Mouse (Mus musculus) G1E-ER4 (cell line): ENCODE results near the gene Selenom. TPM values are rescaled to one million over a fixed set of nuclear protein-coding genes. Genes with fewer than 3 reads are reported as not detected.

ENCODE experiments used
- GATA1 ChIP-seq: IDR thresholded peaks from one replicate; pipeline ENCODE4 v1.8.0; 2012; ENCODE audit warnings: low read length, inconsistent platforms
- polyA plus RNA-seq: library from polyadenylated mRNA; stranded (reverse); fragments of >175 nt; gene quantifications from 2 replicates; pipeline ENCODE4 v1.2.3, GENCODE M21; 2012

Selenom gene
- polyA plus RNA-seq, 1 experiment, result not detected

GRCm38 (mm10) chr11:3521339-3522224 lies 7.1 kb downstream of the Selenom start:
- TF ChIP-seq GATA1, result no peak

- TF ChIP-seq GATA1, result no peak
Observed at GRCm38 (mm10) chr11:3522285-3523000, 8.0 kb downstream of the Selenom start.

DNA sequence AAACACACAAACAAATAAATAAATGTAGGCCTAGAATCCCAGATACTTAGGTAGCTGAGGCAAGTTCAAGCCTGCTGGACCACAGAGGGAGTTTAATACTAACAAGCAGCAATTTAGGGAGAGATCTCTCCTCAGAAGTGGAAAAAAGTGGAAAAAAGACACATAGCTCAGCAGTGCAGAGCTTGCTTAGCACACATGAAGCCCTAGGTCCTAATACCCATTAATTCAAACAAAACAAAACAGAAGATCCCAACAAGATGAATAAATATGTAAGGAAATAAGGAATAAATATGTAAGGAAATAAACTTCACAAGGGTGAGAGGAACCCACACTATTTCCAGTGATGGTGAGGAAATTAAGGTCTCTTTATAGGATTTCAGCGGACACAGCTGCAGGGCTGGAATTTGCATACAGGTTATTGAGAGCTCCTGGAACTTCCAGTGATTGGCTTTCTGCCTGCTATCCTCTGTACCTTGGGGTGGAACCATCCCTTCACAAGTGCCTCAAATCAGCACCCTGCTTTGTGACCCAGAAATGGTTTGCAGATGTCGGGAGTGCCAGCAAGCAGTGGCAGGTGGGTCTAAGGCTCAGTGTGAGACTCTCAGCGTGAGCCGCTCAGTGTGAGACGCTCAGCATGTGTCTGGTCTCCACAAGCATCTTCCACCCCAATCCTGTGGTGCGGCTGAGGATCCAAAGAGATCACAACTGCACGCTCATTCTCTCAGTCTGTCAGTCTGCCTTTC lies 9.5 kb downstream of the Selenom start:
- TF ChIP-seq GATA1, result no peak

- no peak for TF ChIP-seq GATA1
Observed at GRCm38 (mm10) chr11:3525560-3525959, 11.1 kb downstream of the Selenom start.

- no peak for TF ChIP-seq GATA1
Observed at GRCm38 (mm10) chr11:3526207-3526606, 11.7 kb downstream of the Selenom start.

GRCm38 (mm10) chr11:3526979-3527738 lies 12.7 kb downstream of the Selenom start:
- TF ChIP-seq GATA1, result no peak

DNA sequence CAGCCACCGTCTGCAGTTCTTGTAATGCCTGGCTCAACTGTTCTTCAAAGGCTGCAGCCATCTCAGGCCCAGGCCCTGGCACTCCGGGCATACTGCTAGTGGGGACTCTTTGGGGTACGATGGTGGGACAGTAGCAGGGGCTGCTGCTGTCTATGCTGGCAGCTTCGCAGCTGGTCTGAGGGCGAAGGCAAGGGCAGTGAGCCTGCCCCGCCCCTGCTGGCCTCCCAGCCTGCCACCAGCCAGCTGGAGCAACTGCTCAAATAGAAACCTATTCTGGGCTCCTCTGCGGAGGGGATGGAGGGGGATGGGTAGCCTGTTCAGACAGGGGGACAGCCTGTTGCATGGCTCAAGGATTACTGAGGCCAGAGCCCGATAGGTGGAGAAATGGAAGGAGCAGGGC lies 13.3 kb downstream of the Selenom start:
- no peak for TF ChIP-seq GATA1

DNA sequence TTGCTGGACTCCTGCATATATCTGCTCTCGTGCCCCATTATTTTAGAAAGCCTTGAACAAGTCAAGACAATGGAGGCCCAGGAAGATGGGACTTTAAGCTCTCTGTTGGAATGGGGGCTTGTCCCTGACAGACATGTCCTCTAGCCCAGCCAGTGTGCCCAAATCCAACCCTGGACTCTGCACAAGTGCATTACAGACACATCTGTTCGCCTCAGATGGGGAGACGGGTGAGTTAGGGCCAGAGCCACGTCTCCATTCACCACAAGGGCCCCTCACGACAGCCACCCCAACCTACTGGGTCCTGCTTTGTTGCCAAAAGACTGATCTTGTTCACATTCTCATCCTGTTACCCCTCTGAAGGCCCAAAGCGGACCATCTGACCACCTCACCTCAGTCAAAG lies 13.7 kb downstream of the Selenom start:
- no peak for TF ChIP-seq GATA1

DNA sequence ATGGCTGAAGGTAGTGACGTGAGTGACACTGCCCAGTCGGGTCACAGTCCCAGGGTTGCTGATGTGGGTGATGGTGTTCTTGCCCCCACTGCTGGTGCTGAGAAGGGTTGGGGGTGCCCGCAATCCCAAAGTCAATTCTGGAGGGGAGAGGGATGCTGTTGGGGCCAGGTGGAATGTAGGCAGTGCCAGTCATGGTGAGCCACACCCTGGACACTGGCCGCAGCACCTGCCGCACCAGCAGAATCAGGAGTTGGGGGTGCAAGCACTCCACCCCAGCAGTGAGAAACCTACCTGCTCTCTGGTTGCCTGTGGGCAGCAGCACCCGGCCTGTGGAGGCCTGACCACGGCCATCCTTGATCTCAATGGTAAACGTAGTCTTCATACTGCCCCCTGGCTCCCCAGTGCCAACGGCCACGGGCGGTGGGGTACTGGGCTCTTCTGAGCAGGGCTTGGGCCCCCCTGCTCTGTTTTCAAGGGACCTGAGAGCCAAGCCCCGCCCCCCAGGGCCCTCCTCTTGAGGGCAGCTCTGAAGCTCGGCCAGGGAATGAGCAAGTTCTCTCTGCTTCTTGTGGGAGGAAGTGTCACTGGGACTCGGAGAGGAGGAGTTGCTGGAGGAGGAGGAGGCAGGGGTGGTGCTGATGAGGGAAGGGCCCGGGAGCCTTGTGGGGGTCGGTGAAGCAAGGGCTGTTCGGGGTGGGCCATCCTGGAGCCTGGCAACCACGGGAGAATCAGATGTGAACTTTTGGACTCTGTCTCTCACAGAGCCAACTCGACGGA lies 15.2 kb downstream of the Selenom start:
- no peak for TF ChIP-seq GATA1

DNA sequence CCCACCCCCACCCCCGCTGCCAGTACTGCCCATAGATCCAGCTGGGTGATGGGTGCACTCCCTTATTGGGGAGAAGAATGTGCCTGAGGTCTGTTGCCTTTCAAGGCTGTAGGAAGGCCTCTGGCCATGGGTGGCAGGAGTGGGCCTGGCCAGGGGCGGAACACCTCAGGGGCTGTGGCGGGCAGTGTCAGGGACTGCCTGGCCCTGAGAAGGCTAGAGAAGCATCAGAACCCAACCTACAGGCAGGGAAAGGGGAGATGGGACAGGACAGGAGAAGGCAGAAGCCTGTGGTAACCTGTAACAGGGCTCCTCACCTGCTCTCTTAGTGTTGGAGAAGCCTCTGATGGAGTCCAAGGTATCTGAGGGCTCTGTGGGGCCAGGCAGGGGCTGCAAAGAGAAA lies 16.2 kb downstream of the Selenom start:
- TF ChIP-seq GATA1, result no peak

GRCm38 (mm10) chr11:3531634-3532033 lies 17.1 kb downstream of the Selenom start:
- no peak for TF ChIP-seq GATA1

DNA sequence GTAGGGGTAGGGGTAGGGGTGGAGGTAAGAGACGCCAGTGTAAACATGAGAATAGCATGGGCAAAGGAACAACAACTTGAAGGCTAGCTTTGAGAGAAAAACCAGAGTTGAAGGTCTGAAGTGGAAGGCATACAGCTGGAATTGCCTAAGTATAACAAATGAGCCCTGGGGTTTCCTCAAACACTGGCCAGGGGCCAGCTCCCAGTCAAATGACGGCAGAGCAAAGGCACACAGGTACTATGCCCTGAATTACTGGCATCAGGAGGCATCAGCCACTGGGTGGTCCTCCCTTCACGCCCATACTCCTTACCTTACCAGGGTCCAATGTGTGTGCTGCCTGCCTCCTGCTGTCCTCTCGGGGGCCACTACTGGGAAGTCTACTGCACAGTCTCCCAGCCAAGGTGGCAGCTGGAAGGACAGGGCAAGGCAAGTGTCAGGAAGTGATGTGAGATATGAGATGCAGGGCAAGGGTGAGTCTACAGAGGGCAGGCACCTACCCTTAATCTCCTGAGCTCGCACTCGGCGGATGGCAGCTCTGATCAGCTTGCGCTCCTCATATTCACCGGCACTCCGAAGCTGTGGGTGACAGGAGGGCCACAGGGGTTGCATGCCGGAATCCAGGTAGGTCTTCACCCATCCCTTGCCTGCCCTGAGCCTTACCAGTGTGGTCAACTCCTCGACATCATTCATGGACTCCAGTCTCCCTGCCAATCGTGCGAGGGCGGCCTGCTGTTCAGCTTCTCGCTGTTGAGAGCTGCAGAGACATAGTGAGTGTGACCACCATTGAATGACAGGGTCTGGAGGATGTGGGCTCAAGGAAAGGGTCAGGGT lies 17.8 kb downstream of the Selenom start:
- no peak for TF ChIP-seq GATA1

DNA sequence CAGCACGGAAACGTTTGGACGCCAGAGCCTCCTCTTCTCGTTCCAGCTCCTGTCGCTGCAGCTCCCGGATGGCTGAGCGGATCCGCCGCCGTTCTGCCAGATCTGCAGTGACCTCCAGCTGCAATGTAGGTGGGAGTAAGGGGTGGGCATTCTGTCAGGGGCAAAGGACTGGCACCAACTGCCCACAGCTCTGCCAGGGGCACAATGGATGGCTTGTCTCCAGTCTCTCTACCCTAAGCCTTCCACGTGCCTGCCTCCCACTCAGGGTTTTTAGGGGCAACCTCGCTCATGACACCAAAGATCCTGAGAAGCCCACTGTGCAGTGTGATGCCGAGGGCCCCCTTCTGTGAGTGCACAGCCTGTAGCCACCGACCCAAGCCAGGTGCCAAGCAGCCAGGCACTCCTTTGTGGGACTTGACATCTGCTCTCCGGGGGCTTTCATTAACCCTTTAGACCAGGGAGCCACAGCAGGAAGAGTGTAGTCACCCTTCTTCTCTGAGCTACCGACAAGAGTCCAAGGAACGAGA lies 19.0 kb downstream of the Selenom start:
- TF ChIP-seq GATA1, result no peak
